Mouse (Mus musculus) CD4-positive, CD25-positive, alpha-beta regulatory T cell, adult 2 months (primary cell): Measurements from ENCODE around the gene Paxip1.

Experiments used
- DNase-seq: peaks from one replicate; pipeline ENCODE4 v3.0.0-alpha.2; 2012; ENCODE audit warnings: low read depth, low spot score

Paxip1 gene

DNA sequence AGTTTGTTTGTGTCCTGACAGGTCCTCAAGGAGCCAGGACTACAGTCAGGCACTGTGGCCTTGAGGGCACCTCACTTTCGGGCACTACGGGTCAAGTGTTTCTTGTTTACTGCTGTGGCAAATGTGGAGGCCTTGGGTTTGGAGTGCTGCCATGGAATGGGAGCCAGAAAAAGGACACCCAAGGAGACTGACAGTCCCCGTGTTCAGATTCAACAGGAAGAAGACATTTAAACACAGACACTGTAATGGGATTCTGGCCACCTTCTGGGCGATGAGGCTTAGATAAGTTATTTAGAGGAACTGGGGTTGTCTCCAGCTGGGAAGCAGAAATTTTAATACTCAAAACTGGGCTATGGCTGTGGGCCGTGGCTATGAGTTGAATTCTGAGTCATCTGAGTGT is 60.8 kb downstream of the Paxip1 start:
- no peak for DNase-seq

GRCm38 (mm10) chr5:27724460-27724859 is 67.0 kb downstream of the Paxip1 start:
- no peak for DNase-seq

DNA sequence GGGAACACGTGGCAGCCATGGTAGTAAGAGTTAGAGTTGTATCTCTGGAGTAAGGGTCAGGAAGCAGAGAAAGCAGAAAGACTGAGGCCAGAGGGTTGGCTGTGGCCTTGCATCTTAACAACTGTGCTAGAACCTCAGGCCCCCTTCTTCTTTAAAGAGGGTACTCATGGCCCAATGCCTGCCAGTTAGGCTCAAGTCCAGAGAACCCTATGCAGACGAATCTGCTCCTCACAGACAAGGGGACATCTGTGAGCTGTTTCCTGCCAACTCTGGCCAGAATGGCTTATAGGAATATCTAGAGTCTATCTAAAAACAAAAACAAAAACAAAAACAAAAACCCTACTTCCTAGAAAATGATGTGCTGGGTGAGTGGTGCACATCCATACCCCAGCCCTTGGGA is 72.2 kb downstream of the Paxip1 start:
- DNase-seq = no peak

- DNase-seq = no peak
Measured at GRCm38 (mm10) chr5:27717301-27717700, 74.2 kb downstream of the Paxip1 start.

GRCm38 (mm10) chr5:27716026-27716425 is 75.5 kb downstream of the Paxip1 start:
- DNase-seq = no peak

- no peak for DNase-seq
Measured at GRCm38 (mm10) chr5:27714356-27714755, 77.1 kb downstream of the Paxip1 start.

DNA sequence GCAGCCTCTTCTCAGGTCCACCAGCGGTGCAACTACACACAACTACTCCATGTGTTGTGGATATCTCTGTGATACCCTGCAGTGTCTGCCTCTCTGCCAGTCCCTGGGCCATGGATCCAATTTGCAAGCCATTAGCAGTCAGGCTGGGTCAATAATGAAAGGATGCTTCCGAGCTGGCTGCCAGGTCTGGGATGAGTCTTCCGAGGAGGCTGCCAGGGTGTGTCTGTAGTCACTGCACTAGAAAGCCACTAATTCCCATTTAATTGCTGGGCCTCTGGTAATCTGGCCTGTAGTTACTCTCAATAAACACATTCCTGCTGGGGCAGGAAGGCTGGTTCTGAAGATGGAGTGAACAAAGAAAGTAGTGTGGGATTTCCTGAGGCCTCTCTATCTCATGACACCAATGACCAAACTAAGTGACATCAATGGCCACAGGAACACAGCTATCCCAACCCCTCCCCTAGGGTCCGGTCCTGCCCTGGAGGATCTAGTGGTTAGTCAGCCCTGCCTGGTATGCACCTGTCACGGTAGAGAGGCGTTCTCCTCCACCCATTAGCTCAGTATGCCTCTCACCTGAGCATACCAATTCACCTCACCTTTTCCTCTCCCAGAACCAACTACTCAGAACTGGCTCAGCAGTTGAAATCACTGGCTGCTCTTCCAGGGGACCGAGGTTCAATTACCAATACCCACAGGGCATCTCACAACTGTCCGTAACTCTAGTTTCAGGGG is 79.9 kb downstream of the Paxip1 start:
- no peak for DNase-seq

- no peak for DNase-seq
Measured at GRCm38 (mm10) chr5:27708209-27708608, 83.3 kb downstream of the Paxip1 start.

- no peak for DNase-seq
Measured at GRCm38 (mm10) chr5:27707283-27707682, 84.2 kb downstream of the Paxip1 start.

DNA sequence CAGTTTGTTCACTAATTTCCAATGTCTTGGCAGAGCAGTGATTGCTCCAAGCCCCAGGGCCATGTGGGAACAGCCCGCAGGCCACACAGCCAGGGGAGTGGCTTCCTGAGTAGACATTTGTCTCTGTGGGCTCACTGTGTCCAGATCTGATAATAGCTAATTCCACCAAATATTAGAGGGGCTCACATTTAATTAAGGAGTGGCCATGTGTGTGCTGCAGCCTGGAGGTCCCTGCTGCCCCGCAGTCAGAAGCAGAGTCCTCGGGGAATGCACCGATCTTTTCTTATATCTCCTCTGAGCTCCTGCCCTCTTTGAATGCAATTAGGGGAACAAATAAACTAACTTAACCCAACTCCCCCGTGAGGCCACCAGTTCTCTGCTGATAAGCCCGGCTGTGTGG is 84.9 kb downstream of the Paxip1 start:
- DNase-seq = no peak

- no peak for DNase-seq
Measured at GRCm38 (mm10) chr5:27705020-27705419, 86.5 kb downstream of the Paxip1 start.

DNA sequence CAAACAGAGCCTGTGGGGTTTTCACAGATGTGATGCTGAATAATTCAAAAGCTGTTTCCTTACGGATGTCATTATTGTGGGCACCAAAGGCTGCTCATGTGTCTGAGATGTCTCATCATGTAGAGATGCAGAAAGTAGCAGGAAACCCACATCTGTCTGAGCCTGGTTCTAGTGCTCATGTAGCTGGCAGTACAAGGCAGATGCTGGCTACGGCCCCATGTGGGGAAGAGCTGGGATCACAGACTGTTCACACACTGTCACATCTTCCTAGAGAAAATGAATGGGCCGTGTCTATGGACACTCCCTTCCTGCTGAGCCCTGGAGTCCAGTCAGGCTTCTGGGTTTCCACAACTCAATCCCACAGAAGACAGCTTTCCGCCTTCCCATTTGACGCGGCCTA is 89.0 kb downstream of the Paxip1 start:
- DNase-seq = no peak
